Mouse (Mus musculus) embryonic facial prominence, embryonic 12.5 days (tissue): Measurements from ENCODE around the gene Bcdin3d. TPM values are rescaled to one million over a fixed set of nuclear protein-coding genes. Genes with fewer than 3 reads are reported as not detected.
A peak's percentile ranks its signal among the peaks of the same experiment; 100 is the strongest.

ENCODE experiments used
- ATAC-seq: fragments of 200-750 bp; cut with Nextera tagmentation; 2 replicates; pipeline ENCODE4 v1.8.0; 2017; ENCODE audit not compliant: insufficient number of reproducible peaks, insufficient read depth, low FRiP score, low TSS enrichment
- H3K27ac ChIP-seq: fragments of 300-500 bp; sonication (generic); 2 replicates; pipeline ENCODE4 v1.5.1; 2016; ENCODE audit warnings: mild to moderate bottlenecking
- H3K27me3 ChIP-seq: fragments of 300-500 bp; sonication (generic); 2 replicates; pipeline ENCODE4 v1.6.1; 2016; ENCODE audit warnings: mild to moderate bottlenecking, moderate library complexity
- H3K36me3 ChIP-seq: fragments of 300-500 bp; sonication (generic); 2 replicates; pipeline ENCODE4 v1.6.1; 2016; ENCODE audit warnings: mild to moderate bottlenecking
- H3K4me1 ChIP-seq: fragments of 300-500 bp; sonication (generic); 2 replicates; pipeline ENCODE4 v1.6.1; 2016
- H3K4me2 ChIP-seq: fragments of 300-500 bp; sonication (generic); replicated peaks from 2 replicates; pipeline ENCODE4 v1.6.1; 2016; ENCODE audit warnings: mild to moderate bottlenecking, moderate library complexity
- H3K4me3 ChIP-seq: fragments of 300-500 bp; sonication (generic); 2 replicates; pipeline ENCODE4 v1.5.1; 2016; ENCODE audit warnings: mild to moderate bottlenecking
- H3K9ac ChIP-seq: fragments of 300-500 bp; sonication (generic); 2 replicates; pipeline ENCODE4 v1.6.1; 2016; ENCODE audit warnings: mild to moderate bottlenecking, moderate library complexity
- H3K9me3 ChIP-seq: fragments of 300-500 bp; sonication (generic); 2 replicates; pipeline ENCODE4 v1.6.1; 2016; ENCODE audit warnings: mild to moderate bottlenecking, moderate library complexity
- WGBS: fragments of 180-500 bp; shearing (Covaris S2); methylation state at CpG from one replicate; pipeline ENCODE4 v1.1.7; 2016; 5-methylcytosine and 5-hydroxymethylcytosine counted together
- polyA plus RNA-seq: library from polyadenylated mRNA; unstranded; fragments of >200 nt; fragmentation: Nextera tagmentation; extraction: Ambion mirVana; gene quantifications from 2 replicates; pipeline ENCODE4 v1.2.1, GENCODE M21; 2016

Bcdin3d gene
- polyA plus RNA-seq, 1 experiment from 2014 or later, result 14.6 TPM

DNA sequence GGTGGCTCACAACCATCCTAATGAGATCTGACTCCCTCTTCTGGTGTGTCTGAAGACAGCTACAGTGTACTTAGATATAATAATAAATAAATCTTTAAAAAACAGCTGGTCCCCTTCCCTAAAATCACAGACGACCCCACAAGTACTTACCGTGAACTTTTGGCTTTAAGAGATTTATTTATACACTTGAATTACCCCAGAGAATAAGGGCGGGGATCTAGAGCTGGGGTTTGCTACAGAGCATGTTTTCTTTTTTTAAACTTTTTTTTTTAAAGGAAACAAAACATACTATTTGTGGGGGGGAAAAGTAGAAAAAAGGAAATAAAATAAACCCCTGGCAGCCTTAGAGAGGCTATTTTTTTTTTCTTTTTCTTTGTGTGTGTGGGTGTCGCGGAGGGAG, 54.4 kb downstream of the Bcdin3d start:
- Histone ChIP-seq H3K36me3 (peaks cover 27% of the 10 kb centered on the region), H3K9ac (no peak overlapping the region), H3K4me2 (peak overlapping the region; percentile 36), H3K9me3 (no peaks in the 10 kb centered on the region), H3K4me3 (no peak overlapping the region), H3K27ac (peak overlapping the region; percentile 86), H3K4me1 (peaks cover 21% of the 10 kb centered on the region), H3K27me3 (no peaks in the 10 kb centered on the region)
- ATAC-seq, result no peak
- 17% methylated on average over 5 of the region's 5 CpGs for WGBS

Other genes starting within 250 kb of the Bcdin3d start
- 0.81 and 1.2 TPM in 2 replicates for gene Kcnh3, start 249.9 kb downstream of the Bcdin3d start, polyA plus RNA-seq
- 159 and 160 TPM in 2 replicates for gene Mcrs1, start 222.8 kb downstream of the Bcdin3d start, polyA plus RNA-seq
- 79.5 and 80.0 TPM in 2 replicates for gene Prpf40b, start 179.6 kb downstream of the Bcdin3d start, polyA plus RNA-seq
- gene Fam186b, start 178.8 kb downstream of the Bcdin3d start, polyA plus RNA-seq, result 0.09 and 0.32 TPM in 2 replicates
- gene Fmnl3, start 104.2 kb downstream of the Bcdin3d start, polyA plus RNA-seq, result 32.6 and 37.0 TPM in 2 replicates
- 256 and 268 TPM in 2 replicates for gene Tmbim6, start 81.8 kb downstream of the Bcdin3d start, polyA plus RNA-seq
- gene Nckap5l, start 17.0 kb downstream of the Bcdin3d start, polyA plus RNA-seq, result 11.6 and 12.3 TPM in 2 replicates
- 0.36 and 1.0 TPM in 2 replicates for gene Faim2, start 53.4 kb upstream of the Bcdin3d start, polyA plus RNA-seq
- not detected in 2 replicates for gene Aqp2, start 104.3 kb upstream of the Bcdin3d start, polyA plus RNA-seq
- 0.33 TPM in 1 of 2 replicates, not detected in the other for gene Aqp5, start 116.1 kb upstream of the Bcdin3d start, polyA plus RNA-seq
- gene Aqp6, start 126.7 kb upstream of the Bcdin3d start, polyA plus RNA-seq, result 0.08 TPM in 1 of 2 replicates, not detected in the other
- 136 and 149 TPM in 2 replicates for gene Racgap1, start 176.9 kb upstream of the Bcdin3d start, polyA plus RNA-seq
- gene Asic1, start 195.6 kb upstream of the Bcdin3d start, polyA plus RNA-seq, result 6.2 and 6.7 TPM in 2 replicates
- gene Smarcd1, start 227.4 kb upstream of the Bcdin3d start, polyA plus RNA-seq, result 67.4 and 80.2 TPM in 2 replicates
- not detected in 2 replicates for gene Gm17349, start 230.8 kb upstream of the Bcdin3d start, polyA plus RNA-seq
- 0.34 and 0.54 TPM in 2 replicates for gene Gpd1, start 242.8 kb upstream of the Bcdin3d start, polyA plus RNA-seq